Mouse (Mus musculus) gastrocnemius, adult 8-10 months (tissue): ENCODE data around the gene Kif5a. TPM values are rescaled to one million over a fixed set of nuclear protein-coding genes. Genes with fewer than 3 reads are reported as not detected.

ENCODE experiments used
- DNase-seq, 2 experiments: peaks; one replicate each; pipeline ENCODE4 v3.0.0; 2022; ENCODE audit warnings: low spot score in 2 of 2
- total RNA-seq, 4 experiments: library from RNA; stranded (reverse); gene quantifications; 2 replicates each; pipeline ENCODE4 v1.2.4; 2022

Gene Kif5a
- total RNA-seq, 4 experiments from 2014 or later = 0.22 to 0.36 (median 0.29) TPM

- DNase-seq = no peak
Observed at GRCm38 (mm10) chr10:127218339-127218738, 44.8 kb downstream of the Kif5a start.

DNA sequence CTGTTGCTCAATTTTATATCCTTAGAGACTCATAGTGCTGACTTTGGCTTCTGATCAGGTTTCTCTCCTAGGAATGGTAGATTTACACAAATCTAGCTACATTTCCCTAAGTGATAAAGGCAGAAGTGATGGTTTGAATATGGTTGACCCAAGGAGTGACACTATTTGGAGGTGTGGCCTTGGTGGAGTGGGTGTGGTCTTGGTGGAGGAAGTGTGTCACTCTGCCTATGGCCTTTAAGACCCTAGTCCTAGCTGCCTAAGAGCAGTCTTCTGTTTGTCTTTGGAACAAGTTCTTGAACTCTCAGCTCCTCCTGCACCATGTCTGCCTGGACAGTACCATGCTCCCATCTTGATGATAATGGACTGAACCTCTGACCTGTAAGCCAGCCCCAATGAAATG, 46.0 kb downstream of the Kif5a start:
- no peak for DNase-seq

DNA sequence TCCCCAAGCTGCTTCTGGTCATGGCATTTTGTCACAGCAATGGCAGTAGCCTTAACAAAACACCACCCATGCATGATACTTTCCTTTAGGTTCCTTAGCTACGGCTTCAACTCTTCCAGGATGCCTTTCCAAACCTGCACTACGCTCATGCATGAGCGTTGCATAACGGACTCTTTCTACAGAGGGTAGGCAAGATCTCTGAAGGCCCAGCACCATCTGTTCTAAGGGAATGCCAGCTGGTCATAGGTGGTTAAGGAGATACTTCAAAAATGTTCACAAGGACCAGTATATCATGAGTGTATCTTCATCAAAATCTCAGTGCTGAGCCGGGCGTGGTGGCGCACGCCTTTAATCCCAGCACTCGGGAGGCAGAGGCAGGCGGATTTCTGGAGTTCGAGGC, 46.7 kb downstream of the Kif5a start:
- no peak for DNase-seq

DNA sequence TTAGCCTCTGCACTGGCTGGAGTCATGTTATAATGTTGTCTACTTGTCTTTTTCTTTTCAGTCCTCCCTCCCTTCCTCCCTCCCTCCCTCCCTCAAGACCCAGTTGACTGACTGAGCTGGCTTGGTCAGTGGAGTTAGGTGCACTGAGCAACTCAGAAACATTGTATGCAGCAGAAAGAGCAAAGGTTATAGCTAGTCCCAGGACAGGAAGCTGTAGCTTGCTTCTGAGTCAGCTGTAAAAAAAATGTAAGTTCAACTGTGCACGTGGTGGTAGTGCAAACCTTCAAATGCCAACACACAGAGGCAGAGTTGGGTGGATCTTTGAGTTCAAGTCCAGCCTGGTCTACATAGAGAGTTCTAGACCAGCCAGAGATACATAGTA, 48.7 kb downstream of the Kif5a start:
- DNase-seq = no peak

GRCm38 (mm10) chr10:127213704-127214421, 49.3 kb downstream of the Kif5a start:
- DNase-seq = no peak

GRCm38 (mm10) chr10:127213272-127213671, 49.9 kb downstream of the Kif5a start:
- DNase-seq = no peak

GRCm38 (mm10) chr10:127211414-127211854, 51.7 kb downstream of the Kif5a start, which contains the start of gene Pip4k2c:
Gene Pip4k2c (minus strand): TSS chr10:127211585.
- DNase-seq = peak; percentile 85 to 89

DNA sequence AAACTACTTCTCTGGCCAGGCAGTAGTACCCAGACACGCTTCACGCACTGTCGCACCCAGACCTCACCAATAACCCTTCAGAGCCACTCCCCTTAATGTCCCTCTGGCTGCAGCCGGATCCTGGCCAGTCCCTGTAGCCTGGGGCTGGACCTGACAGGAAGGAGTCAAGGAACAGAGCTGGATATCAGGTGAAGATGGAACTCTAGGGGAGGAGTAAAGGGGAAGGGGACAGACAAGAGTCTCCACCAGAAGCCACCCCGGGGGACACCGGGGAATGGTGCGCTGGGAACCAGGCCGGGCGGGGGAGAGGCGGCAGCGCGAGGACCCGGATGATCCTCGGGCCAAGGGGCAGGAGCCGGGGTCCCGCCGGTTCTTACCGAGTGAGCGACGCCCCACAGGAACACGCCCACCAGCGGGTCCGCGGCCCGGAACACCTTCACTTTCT, 52.2 kb downstream of the Kif5a start:
- peak in 1 of 2 experiments; percentile 22 for DNase-seq

GRCm38 (mm10) chr10:127209928-127210570, 53.1 kb downstream of the Kif5a start:
- no peak for DNase-seq

DNA sequence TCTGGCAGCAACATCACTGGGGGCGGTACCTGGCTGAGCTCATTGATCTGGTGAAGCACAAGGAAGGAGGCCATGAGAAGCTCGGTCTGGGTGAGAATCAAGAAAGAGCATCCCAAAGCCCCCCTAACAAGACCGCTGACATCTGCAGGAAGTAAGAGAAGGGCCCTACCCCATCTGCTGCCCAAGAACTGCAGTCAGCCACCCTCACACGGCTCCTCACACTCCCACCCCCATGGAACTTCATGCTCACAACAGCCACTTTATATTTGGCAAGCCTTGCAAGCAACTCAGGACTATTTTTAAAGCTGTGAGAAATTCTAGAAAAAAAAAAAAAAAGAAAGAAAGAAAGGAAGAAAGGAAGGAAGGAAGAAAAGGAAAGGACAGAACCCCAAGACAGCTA, 54.2 kb downstream of the Kif5a start:
- DNase-seq = no peak

- DNase-seq = no peak
Observed at GRCm38 (mm10) chr10:127205373-127205772, 57.8 kb downstream of the Kif5a start.

- DNase-seq = no peak
Observed at GRCm38 (mm10) chr10:127204589-127204988, 58.6 kb downstream of the Kif5a start.

- DNase-seq = no peak
Observed at GRCm38 (mm10) chr10:127203106-127203505, 60.0 kb downstream of the Kif5a start.

DNA sequence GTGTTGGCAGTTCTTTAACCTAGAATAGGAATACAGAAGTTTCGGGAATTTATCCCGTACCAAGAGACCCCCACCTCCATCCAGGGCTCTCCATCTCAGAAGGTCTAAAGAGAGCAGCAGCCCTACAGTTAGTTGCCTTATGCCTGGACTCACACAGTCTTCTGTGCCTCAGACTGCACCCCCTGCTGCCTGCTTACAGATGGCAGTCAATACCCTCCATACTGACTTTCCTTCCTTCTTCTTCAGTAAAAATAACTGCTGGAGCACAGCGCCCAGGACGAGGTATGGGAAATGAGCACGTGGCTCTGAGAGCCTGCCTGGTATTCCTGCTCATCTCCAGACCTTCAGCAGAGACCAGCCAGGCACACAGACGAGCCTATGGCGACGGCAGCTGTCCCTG, 62.9 kb downstream of the Kif5a start:
- DNase-seq = no peak

- no peak for DNase-seq
Observed at GRCm38 (mm10) chr10:127199474-127199873, 63.7 kb downstream of the Kif5a start.

GRCm38 (mm10) chr10:127199068-127199467, 64.1 kb downstream of the Kif5a start:
- no peak for DNase-seq

DNA sequence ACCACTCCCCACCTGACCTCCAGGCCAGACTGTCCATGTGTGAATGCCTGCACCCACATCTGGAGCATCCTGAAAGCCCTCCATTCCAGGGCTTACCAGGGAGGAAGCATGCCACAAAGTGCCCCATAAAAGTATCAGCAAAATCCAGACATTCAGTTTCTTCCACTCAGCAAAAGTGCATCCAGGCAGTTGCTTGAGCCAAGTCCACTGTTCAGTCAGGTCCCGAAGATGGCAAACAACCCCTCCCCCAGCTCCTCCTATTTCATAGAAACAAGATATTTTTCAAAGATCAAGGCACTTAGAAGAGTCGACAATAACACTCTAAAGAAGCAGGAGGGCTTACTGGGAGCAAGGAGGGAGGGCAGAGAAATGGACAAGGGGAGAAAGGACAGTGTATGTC, 64.7 kb downstream of the Kif5a start:
- no peak for DNase-seq

- no peak for DNase-seq
Observed at GRCm38 (mm10) chr10:127197505-127198110, 65.5 kb downstream of the Kif5a start.

GRCm38 (mm10) chr10:127197104-127197503, 66.0 kb downstream of the Kif5a start:
- DNase-seq = no peak

DNA sequence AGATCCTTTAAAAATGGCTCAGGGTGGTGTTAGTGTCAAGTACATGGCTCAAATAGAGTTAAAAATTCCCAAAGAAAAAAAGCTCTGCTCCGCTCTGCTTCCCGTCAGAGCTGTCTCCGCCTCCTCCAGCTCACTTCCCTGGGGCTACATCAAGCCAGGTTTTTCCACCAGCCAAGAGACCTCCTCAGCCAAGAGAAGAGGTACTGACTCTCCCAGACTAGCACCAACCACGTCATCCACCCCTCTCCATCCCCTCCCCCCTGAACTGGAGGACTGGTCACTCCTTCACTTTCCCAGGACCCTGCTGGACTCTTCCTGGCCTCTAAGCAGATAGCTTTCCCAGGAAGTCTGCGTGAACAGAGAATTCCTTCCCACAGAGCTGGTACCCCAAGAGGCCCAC, 66.8 kb downstream of the Kif5a start:
- DNase-seq = peak; percentile 49 to 66

DNA sequence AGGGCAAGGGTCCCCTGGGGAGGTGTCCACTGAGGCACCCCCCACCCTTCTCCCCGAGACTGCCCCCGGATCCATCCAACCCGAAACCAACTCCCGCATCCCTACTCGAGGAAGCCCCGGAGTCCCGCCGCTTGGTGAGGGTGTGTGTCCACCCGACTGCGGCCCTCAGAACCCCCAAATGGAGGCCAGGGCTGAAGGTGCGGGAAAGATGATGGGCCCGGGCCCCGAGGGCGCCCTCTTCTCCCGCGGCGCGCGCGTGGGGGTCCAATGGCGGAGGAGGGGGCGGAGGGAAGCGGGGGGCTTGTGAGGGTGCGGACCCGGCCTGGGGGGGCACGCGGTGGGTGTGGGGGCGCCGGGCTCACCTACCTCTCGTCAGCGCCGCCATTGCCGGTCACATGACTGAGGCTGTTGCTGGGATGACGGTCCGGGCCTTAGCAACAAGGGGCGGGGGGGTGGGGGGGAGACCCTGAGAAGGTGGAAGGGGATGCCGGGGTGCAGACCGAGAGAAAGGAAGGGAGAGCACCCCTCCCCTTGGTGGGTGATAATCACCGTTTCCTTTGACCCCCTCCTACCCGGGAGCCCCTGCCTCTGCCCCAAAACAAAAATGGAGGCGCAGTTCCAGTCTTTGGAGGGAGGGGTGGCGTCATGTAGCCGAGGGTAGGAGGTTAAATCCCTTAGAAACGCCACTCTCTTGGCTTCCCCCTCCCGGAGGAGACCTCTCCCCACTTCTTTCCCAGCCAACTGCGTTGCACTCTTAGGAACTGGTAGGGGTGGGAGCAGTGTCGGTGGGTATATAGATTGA, 67.6 kb downstream of the Kif5a start, which contains the start of gene Dtx3:
Dtx3 (minus strand) TSS at position 401 of the 802 bp plus-strand sequence.
- no peak for DNase-seq
